Mouse (Mus musculus): Measurements from ENCODE around the gene Map3k9.

- TF ChIP-seq CTCF (IDR thresholded peaks at IDR 0.05; ENCODE audit: insufficient read depth, low read depth, low read length) (no peak), POLR2A (IDR thresholded peaks at IDR 0.05; ENCODE audit: insufficient read depth, low read depth, low read length) (no peak)
Observed at GRCm38 (mm10) chr12:81683395-81683794, 97.6 kb downstream of the Map3k9 start.
